Comparison of ENCODE assay signal across 8 mouse cellular contexts in genomic region chr12:31949759-31950658, GRCm38 (mm10). TPM values are rescaled to one million over a fixed set of nuclear protein-coding genes. Genes with fewer than 3 reads are reported as not detected.
DNase-seq lines count a peak whose midpoint lies in the region; ATAC-seq and TF ChIP-seq lines count a peak whose summit lies in the region.

Gene Hbp1 (minus strand): TSS chr12:31950535.

- peak within 1 kb of the TSS; percentile 100 for H3K27ac ChIP-seq in embryonic facial prominence, embryonic 13.5 days
- H3K27ac ChIP-seq in kidney, adult 2 months (ENCODE audit: insufficient read depth, low read depth, low read length), result peak within 1 kb of the TSS; percentile 91
- H3K27ac ChIP-seq in limb, embryonic 12.5 days, result peak within 1 kb of the TSS; percentile 99
- H3K27ac ChIP-seq in midbrain, embryonic 15.5 days, result peak within 1 kb of the TSS; percentile 97
- peak within 1 kb of the TSS; percentile 96 for H3K27ac ChIP-seq in spleen, adult 2 months (ENCODE audit: insufficient read depth, low read length)

- H3K4me2 ChIP-seq in embryonic facial prominence, embryonic 13.5 days, result peak within 1 kb of the TSS; percentile 76
- peak within 1 kb of the TSS; percentile 64 for H3K4me2 ChIP-seq in limb, embryonic 12.5 days
- H3K4me2 ChIP-seq in midbrain, embryonic 15.5 days, result peak within 1 kb of the TSS; percentile 89

- peak; percentile 94 for DNase-seq in 3134 (ENCODE audit: extremely low read depth, insufficient read length, low spot score)
- peak; percentile 97 to 98 for DNase-seq in adrenal gland, postnatal 36 days
- peak; percentile 100 for DNase-seq in heart, adult 18-20 months
- DNase-seq in kidney, adult 2 months, result peak; percentile 100
- peak; percentile 95 to 100 for DNase-seq in spleen, adult 2 months (ENCODE audit: low read depth in 1 of 2, low spot score in 2 of 2)

- peak within 1 kb of the TSS; percentile 91 for H3K9ac ChIP-seq in embryonic facial prominence, embryonic 13.5 days
- peak within 1 kb of the TSS; percentile 97 for H3K9ac ChIP-seq in limb, embryonic 12.5 days (replicated peaks)
- H3K9ac ChIP-seq in midbrain, embryonic 15.5 days, result peak within 1 kb of the TSS; percentile 68

- H3K36me3 ChIP-seq in embryonic facial prominence, embryonic 13.5 days, result no peaks in the 10 kb centered on the region
- H3K36me3 ChIP-seq in kidney, adult 2 months (ENCODE audit: control insufficient read depth, insufficient read depth, low read length), result no peaks in the 10 kb centered on the region
- H3K36me3 ChIP-seq in limb, embryonic 12.5 days, result no peaks in the 10 kb centered on the region
- H3K36me3 ChIP-seq in midbrain, embryonic 15.5 days (replicated peaks), result no peaks in the 10 kb centered on the region
- no peaks in the 10 kb centered on the region for H3K36me3 ChIP-seq in spleen, adult 2 months (ENCODE audit: control insufficient read depth, insufficient read depth, low read length)

- peak within 1 kb of the TSS; percentile 84 for H3K4me3 ChIP-seq in embryonic facial prominence, embryonic 13.5 days
- peak within 1 kb of the TSS; percentile 70 for H3K4me3 ChIP-seq in kidney, adult 2 months (ENCODE audit: insufficient read depth, low read depth, low read length)
- H3K4me3 ChIP-seq in limb, embryonic 12.5 days (replicated peaks), result peak within 1 kb of the TSS; percentile 90
- peak within 1 kb of the TSS; percentile 92 for H3K4me3 ChIP-seq in midbrain, embryonic 15.5 days
- peak within 1 kb of the TSS; percentile 95 for H3K4me3 ChIP-seq in spleen, adult 2 months (ENCODE audit: extremely low read depth, insufficient read depth, insufficient read length)

- ATAC-seq in embryonic facial prominence, embryonic 13.5 days (ENCODE audit: insufficient number of reproducible peaks, insufficient read depth, low FRiP score, low TSS enrichment, low read depth), result peak; percentile 98
- ATAC-seq in limb, embryonic 12.5 days (ENCODE audit: insufficient number of reproducible peaks, insufficient read depth, low FRiP score, low TSS enrichment, low read depth), result peak; percentile 98
- ATAC-seq in midbrain, embryonic 15.5 days (replicated peaks), result peak; percentile 97

- WGBS in embryonic facial prominence, embryonic 13.5 days, result under 1% methylated on average over 70 of the region's 71 CpGs
- 4% methylated on average over 66 of the region's 71 CpGs for WGBS in kidney, adult 2 months
- under 1% methylated on average over 64 of the region's 71 CpGs for WGBS in limb, embryonic 12.5 days
- under 1% methylated on average over 70 of the region's 71 CpGs for WGBS in midbrain, embryonic 15.5 days
- whole genome bisulfite sequencing in spleen, adult 2 months, result 1% methylated on average over 69 of the region's 71 CpGs

- H3K9me3 ChIP-seq in embryonic facial prominence, embryonic 13.5 days, result no peaks in the 10 kb centered on the region
- no peaks in the 10 kb centered on the region for H3K9me3 ChIP-seq in limb, embryonic 12.5 days
- no peaks in the 10 kb centered on the region for H3K9me3 ChIP-seq in midbrain, embryonic 15.5 days

- no peaks in the 10 kb centered on the region for H3K4me1 ChIP-seq in embryonic facial prominence, embryonic 13.5 days
- 0 out of 2 replicates have a peak, but pooled peaks cover 3% of the 10 kb centered on the region for H3K4me1 ChIP-seq in kidney, adult 2 months (ENCODE audit: control insufficient read depth, insufficient read depth, low read length)
- 0 out of 2 replicates have a peak, but pooled peaks cover 2% of the 10 kb centered on the region for H3K4me1 ChIP-seq in limb, embryonic 12.5 days (replicated peaks)
- peaks cover 10% of the 10 kb centered on the region for H3K4me1 ChIP-seq in midbrain, embryonic 15.5 days
- H3K4me1 ChIP-seq in spleen, adult 2 months (ENCODE audit: control insufficient read depth, insufficient read depth, insufficient read length), result peaks cover 2% of the 10 kb centered on the region; the same call in 1 of the 2 replicates

- no peak for TF ChIP-seq CTCF in kidney, adult 2 months (conservative IDR thresholded peaks at IDR 0.05; ENCODE audit: insufficient read depth, insufficient read length, low read depth, low read length)
- no peak for TF ChIP-seq CTCF in spleen, adult 2 months (IDR thresholded peaks at IDR 0.05; ENCODE audit: extremely low read depth, insufficient read depth, insufficient read length, insufficient replicate concordance)

- H3K27me3 ChIP-seq in embryonic facial prominence, embryonic 13.5 days, result no peaks in the 10 kb centered on the region
- no peaks in the 10 kb centered on the region for H3K27me3 ChIP-seq in kidney, adult 2 months (replicated peaks; ENCODE audit: control insufficient read depth, insufficient read depth, low read length)
- no peaks in the 10 kb centered on the region for H3K27me3 ChIP-seq in limb, embryonic 12.5 days
- no peaks in the 10 kb centered on the region for H3K27me3 ChIP-seq in midbrain, embryonic 15.5 days (replicated peaks)
- no peaks in the 10 kb centered on the region for H3K27me3 ChIP-seq in spleen, adult 2 months (ENCODE audit: control insufficient read depth, insufficient read depth, low read length)

- no peak for TF ChIP-seq POLR2A in kidney, adult 2 months (IDR thresholded peaks at IDR 0.05; ENCODE audit: low read depth, low read length)
- 0 out of 2 replicates have a peak, but pooled peaks have one; percentile 23 for TF ChIP-seq POLR2A in spleen, adult 2 months (IDR thresholded peaks at IDR 0.05; ENCODE audit: low read depth, low read length)

RNA-seq across cellular contexts. Expression of gene Hbp1, which starts in this region (rescaled TPM):
- 100 to 1,000 TPM in 1 of 2 experiments, 10 to 100 TPM in 1; 63.6 to 125 TPM for total RNA-seq in adrenal gland, postnatal 36 days (2021)
- polyA plus RNA-seq in embryonic facial prominence, embryonic 13.5 days (2015; fragmentation: Nextera tagmentation; extraction: Ambion mirVana), result 124 and 131 TPM in 2 replicates
- total RNA-seq in heart, adult 18-20 months (2021), result 10 to 100 TPM; 64.1 to 68.9 TPM
- 67.5 and 68.2 TPM in 2 replicates for polyA plus RNA-seq in kidney, adult 2 months (2012; rRNA removed)
- polyA plus RNA-seq in limb, embryonic 12.5 days (2016; fragmentation: Nextera tagmentation; extraction: Ambion mirVana), result 133 and 134 TPM in 2 replicates
- polyA plus RNA-seq in midbrain, embryonic 15.5 days (2015; fragmentation: Nextera tagmentation; extraction: Ambion mirVana), result 48.3 and 49.2 TPM in 2 replicates
- polyA plus RNA-seq in spleen, adult 2 months (2012; rRNA removed), result 38.4 and 40.3 TPM in 2 replicates

Comparison
In these comparisons a context has a peak if more than half of its experiments do, and no peak if none do; other contexts are left out.
1. Peak in every context shown above with its lines: DNase-seq, ATAC-seq, H3K4me3 ChIP-seq and H3K27ac ChIP-seq.